Mouse (Mus musculus) megakaryocyte, embryonic 14.5 days (primary cell): ENCODE results near the gene Pkd1l3.

ENCODE experiments used
- FLI1 ChIP-seq: IDR thresholded peaks from 2 replicates; pipeline ENCODE4 v1.6.1; 2012; ENCODE audit warnings: low read length, inconsistent platforms, mixed read lengths
- GATA1 ChIP-seq: IDR thresholded peaks from 3 replicates; pipeline ENCODE4 v1.6.1; 2012; ENCODE audit warnings: mixed read lengths, low read length, inconsistent platforms, borderline replicate concordance

DNA sequence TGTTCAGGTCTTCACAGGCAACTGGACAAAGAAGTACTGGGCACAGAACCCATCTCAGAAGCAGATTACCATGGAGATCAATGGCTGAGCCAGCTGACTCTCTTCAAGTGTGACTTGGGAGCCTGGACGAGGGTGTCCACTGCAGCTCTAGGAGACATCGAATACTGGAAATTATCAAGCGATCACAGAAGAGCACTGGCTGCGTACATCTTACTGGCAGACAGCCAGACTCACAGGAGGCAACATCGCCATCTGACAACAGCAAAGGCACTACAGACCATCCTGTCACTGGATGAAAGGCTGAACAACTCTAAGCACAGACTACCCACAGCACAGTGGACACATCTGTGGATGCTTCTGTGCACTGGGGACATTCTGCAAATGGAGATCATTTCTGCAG is 22.2 kb upstream of the Pkd1l3 start:
- TF ChIP-seq GATA1 (no peak), FLI1 (no peak)
